Mouse (Mus musculus): ENCODE measurements around the gene Fam161a. TPM values are rescaled to one million over a fixed set of nuclear protein-coding genes. Genes with fewer than 3 reads are reported as not detected.

Gene Fam161a
- polyA plus RNA-seq, 1 experiment from 2014 or later = 1.5 TPM

GRCm38 (mm10) chr11:22972746-22973526 is 34.4 kb upstream of the Fam161a start:
- peak; percentile 33; the same call in 1 of the 2 replicates for ATAC-seq (replicated peaks; ENCODE audit: extremely low read depth, insufficient read depth, low FRiP score)
- H3K9me3 ChIP-seq (replicated peaks; ENCODE audit: control insufficient read depth, low read length) = peaks cover 26% of the 10 kb centered on the region
- peak overlapping the region; percentile 88 for H3K27ac ChIP-seq (ENCODE audit: low read length)
- WGBS = 50% methylated on average over 44 of the region's 46 CpGs
- H3K9ac ChIP-seq (ENCODE audit: low read length) = peak overlapping the region; percentile 76
- H3K27me3 ChIP-seq (ENCODE audit: control insufficient read depth, insufficient read depth, low read length) = no peaks in the 10 kb centered on the region
- H3K4me3 ChIP-seq (ENCODE audit: low read length) = peak overlapping the region; percentile 73
- H3K4me1 ChIP-seq (ENCODE audit: control insufficient read depth, insufficient read depth, low read length) = peaks cover 15% of the 10 kb centered on the region
- H3K4me2 ChIP-seq (ENCODE audit: low read depth, low read length) = peak overlapping the region; percentile 85
- H3K36me3 ChIP-seq (ENCODE audit: control insufficient read depth, insufficient read depth) = peaks cover 24% of the 10 kb centered on the region; the same call in 1 of the 2 replicates

GRCm38 (mm10) chr11:22973599-22973998 is 33.7 kb upstream of the Fam161a start:
- H3K4me2 ChIP-seq (ENCODE audit: low read depth, low read length) = peak overlapping the region; percentile 62

GRCm38 (mm10) chr11:22978215-22978614 is 29.1 kb upstream of the Fam161a start:
- ATAC-seq (replicated peaks; ENCODE audit: extremely low read depth, insufficient read depth, low FRiP score) = no peak
- no peak overlapping the region for H3K4me2 ChIP-seq (ENCODE audit: low read depth, low read length)
- no peak overlapping the region for H3K27ac ChIP-seq (ENCODE audit: low read length)
- H3K4me3 ChIP-seq (ENCODE audit: low read length) = no peak overlapping the region
- H3K9me3 ChIP-seq (replicated peaks; ENCODE audit: control insufficient read depth, low read length) = peaks cover 10% of the 10 kb centered on the region; the same call in 1 of the 2 replicates
- no peak overlapping the region for H3K9ac ChIP-seq (ENCODE audit: low read length)
- H3K36me3 ChIP-seq (ENCODE audit: control insufficient read depth, insufficient read depth) = peaks cover 13% of the 10 kb centered on the region; the same call in 1 of the 2 replicates
- no peaks in the 10 kb centered on the region for H3K27me3 ChIP-seq (ENCODE audit: control insufficient read depth, insufficient read depth, low read length)
- 91% methylated on average over 3 of the region's 3 CpGs for WGBS
- H3K4me1 ChIP-seq (ENCODE audit: control insufficient read depth, insufficient read depth, low read length) = peaks cover 30% of the 10 kb centered on the region

More at GRCm38 (mm10) chr11:22973599-22973998, 33.7 kb upstream of the Fam161a start:
- H3K27me3 ChIP-seq (ENCODE audit: control insufficient read depth, insufficient read depth, low read length) = no peaks in the 10 kb centered on the region
- WGBS = 44% methylated on average over 14 of the region's 14 CpGs
- ATAC-seq (replicated peaks; ENCODE audit: extremely low read depth, insufficient read depth, low FRiP score) = no peak
- H3K4me3 ChIP-seq (ENCODE audit: low read length) = peak overlapping the region; percentile 73
- peaks cover 26% of the 10 kb centered on the region for H3K9me3 ChIP-seq (replicated peaks; ENCODE audit: control insufficient read depth, low read length)
- peak overlapping the region; percentile 77 for H3K27ac ChIP-seq (ENCODE audit: low read length)
- H3K36me3 ChIP-seq (ENCODE audit: control insufficient read depth, insufficient read depth) = peaks cover 24% of the 10 kb centered on the region; the same call in 1 of the 2 replicates
- peak overlapping the region; percentile 68 for H3K9ac ChIP-seq (ENCODE audit: low read length)
- H3K4me1 ChIP-seq (ENCODE audit: control insufficient read depth, insufficient read depth, low read length) = peaks cover 15% of the 10 kb centered on the region

GRCm38 (mm10) chr11:22978711-22979110 is 28.6 kb upstream of the Fam161a start:
- Histone ChIP-seq H3K36me3 (ENCODE audit: control insufficient read depth, insufficient read depth) (peaks cover 8% of the 10 kb centered on the region; the same call in 1 of the 2 replicates), H3K4me3 (ENCODE audit: low read length) (no peak overlapping the region), H3K9me3 (replicated peaks; ENCODE audit: control insufficient read depth, low read length) (0 out of 2 replicates have a peak, but pooled peaks cover 5% of the 10 kb centered on the region), H3K27ac (ENCODE audit: low read length) (no peak overlapping the region), H3K4me1 (ENCODE audit: control insufficient read depth, insufficient read depth, low read length) (peaks cover 30% of the 10 kb centered on the region), H3K9ac (ENCODE audit: low read length) (no peak overlapping the region), H3K27me3 (ENCODE audit: control insufficient read depth, insufficient read depth, low read length) (no peaks in the 10 kb centered on the region), H3K4me2 (ENCODE audit: low read depth, low read length) (no peak overlapping the region)
- 71% methylated on average over 1 of the region's 1 CpGs for WGBS
- no peak for ATAC-seq (replicated peaks; ENCODE audit: extremely low read depth, insufficient read depth, low FRiP score)

- Histone ChIP-seq H3K36me3 (ENCODE audit: control insufficient read depth, insufficient read depth) (0 out of 2 replicates have a peak, but pooled peaks cover 3% of the 10 kb centered on the region), H3K4me1 (ENCODE audit: control insufficient read depth, insufficient read depth, low read length) (peaks cover 27% of the 10 kb centered on the region), H3K4me3 (ENCODE audit: low read length) (no peak overlapping the region), H3K27ac (ENCODE audit: low read length) (no peak overlapping the region), H3K9ac (ENCODE audit: low read length) (no peak overlapping the region), H3K9me3 (replicated peaks; ENCODE audit: control insufficient read depth, low read length) (0 out of 2 replicates have a peak, but pooled peaks cover under 1% of the 10 kb centered on the region), H3K4me2 (ENCODE audit: low read depth, low read length) (no peak overlapping the region), H3K27me3 (ENCODE audit: control insufficient read depth, insufficient read depth, low read length) (no peaks in the 10 kb centered on the region)
- no peak for ATAC-seq (replicated peaks; ENCODE audit: extremely low read depth, insufficient read depth, low FRiP score)
- 91% methylated on average over 1 of the region's 1 CpGs for WGBS
These were observed 28.1 kb upstream of the Fam161a start for GRCm38 (mm10) chr11:22979221-22979620.

GRCm38 (mm10) chr11:22981041-22981440 is 26.3 kb upstream of the Fam161a start:
- WGBS = 33% methylated on average over 4 of the region's 4 CpGs
- peak overlapping the region; percentile 89 for H3K4me2 ChIP-seq (ENCODE audit: low read depth, low read length)
- H3K27me3 ChIP-seq (ENCODE audit: control insufficient read depth, insufficient read depth, low read length) = no peaks in the 10 kb centered on the region
- H3K4me1 ChIP-seq (ENCODE audit: control insufficient read depth, insufficient read depth, low read length) = peaks cover 22% of the 10 kb centered on the region
- peak overlapping the region; percentile 98 for H3K27ac ChIP-seq (ENCODE audit: low read length)
- no peaks in the 10 kb centered on the region for H3K9me3 ChIP-seq (replicated peaks; ENCODE audit: control insufficient read depth, low read length)
- ATAC-seq (replicated peaks; ENCODE audit: extremely low read depth, insufficient read depth, low FRiP score) = no peak
- peak overlapping the region; percentile 87 for H3K9ac ChIP-seq (ENCODE audit: low read length)
- peak overlapping the region; percentile 74 for H3K4me3 ChIP-seq (ENCODE audit: low read length)
- 0 out of 2 replicates have a peak, but pooled peaks cover 3% of the 10 kb centered on the region for H3K36me3 ChIP-seq (ENCODE audit: control insufficient read depth, insufficient read depth)

- 2% methylated on average over 12 of the region's 12 CpGs for WGBS
- Histone ChIP-seq H3K27me3 (ENCODE audit: control insufficient read depth, insufficient read depth, low read length) (no peaks in the 10 kb centered on the region), H3K27ac (ENCODE audit: low read length) (peak overlapping the region; percentile 98), H3K4me3 (ENCODE audit: low read length) (peak overlapping the region; percentile 74), H3K4me2 (ENCODE audit: low read depth, low read length) (peak overlapping the region; percentile 89), H3K4me1 (ENCODE audit: control insufficient read depth, insufficient read depth, low read length) (peaks cover 19% of the 10 kb centered on the region), H3K36me3 (ENCODE audit: control insufficient read depth, insufficient read depth) (0 out of 2 replicates have a peak, but pooled peaks cover 3% of the 10 kb centered on the region), H3K9ac (ENCODE audit: low read length) (peak overlapping the region; percentile 87), H3K9me3 (replicated peaks; ENCODE audit: control insufficient read depth, low read length) (no peaks in the 10 kb centered on the region)
- ATAC-seq (replicated peaks; ENCODE audit: extremely low read depth, insufficient read depth, low FRiP score) = peak; percentile 43
These were observed 25.8 kb upstream of the Fam161a start for GRCm38 (mm10) chr11:22981543-22981950.

GRCm38 (mm10) chr11:22981984-22982757 is 25.2 kb upstream of the Fam161a start, which contains the start of the genes Gm28048 and Commd1:
TSS of gene Gm28048 (minus strand) at chr11:22982090.
TSS of gene Commd1 (minus strand) at chr11:22982382.
- peaks cover 15% of the 10 kb centered on the region for H3K4me1 ChIP-seq (ENCODE audit: control insufficient read depth, insufficient read depth, low read length)
- peak within 1 kb of the TSS; percentile 74 for H3K4me3 ChIP-seq (ENCODE audit: low read length)
- no peaks in the 10 kb centered on the region for H3K36me3 ChIP-seq (ENCODE audit: control insufficient read depth, insufficient read depth)
- ATAC-seq (replicated peaks; ENCODE audit: extremely low read depth, insufficient read depth, low FRiP score) = peak; percentile 91
- H3K9ac ChIP-seq (ENCODE audit: low read length) = peak within 1 kb of the TSS; percentile 87
- peak within 1 kb of the TSS; percentile 98 for H3K27ac ChIP-seq (ENCODE audit: low read length)
- H3K9me3 ChIP-seq (replicated peaks; ENCODE audit: control insufficient read depth, low read length) = no peaks in the 10 kb centered on the region
- no peaks in the 10 kb centered on the region for H3K27me3 ChIP-seq (ENCODE audit: control insufficient read depth, insufficient read depth, low read length)
- WGBS = 2% methylated on average over 42 of the region's 42 CpGs
- peak within 1 kb of the TSS; percentile 89 for H3K4me2 ChIP-seq (ENCODE audit: low read depth, low read length)
